Mouse (Mus musculus) 416B (cell line): ENCODE measurements at regions not wholly inside any gene's neighbourhood (a gene's known extent, or its start where the extent isn't known, plus 50 kb on each side); places are given as distances from the start of the nearest gene placed in this dataset.
A peak's percentile ranks its signal among the peaks of the same experiment; 100 is the strongest.

Experiments
- DNase-seq: peaks from one replicate; pipeline ENCODE4 v3.0.0; 2011; ENCODE audit warnings: low read depth

DNA sequence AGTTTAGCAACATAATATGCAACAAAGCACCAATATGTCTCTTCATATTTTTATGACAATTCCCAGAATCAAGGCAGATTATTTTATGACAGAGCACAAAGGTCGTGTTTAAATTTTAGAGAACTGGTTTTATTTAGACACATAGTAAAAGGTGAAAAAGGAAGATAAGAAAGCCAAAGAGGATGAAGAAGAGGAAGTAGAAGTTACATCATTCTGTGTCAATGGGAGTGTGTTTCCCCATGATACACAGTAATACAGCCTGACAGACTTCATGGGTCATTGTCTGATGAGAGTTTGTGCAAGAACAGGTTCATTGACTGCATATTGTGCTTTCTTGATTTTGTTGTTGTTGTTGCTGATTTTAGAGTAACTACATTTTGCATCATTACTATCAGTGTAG lies 1053.7 kb upstream of the Adgrl3 start:
- DNase-seq: peak; percentile 88

DNA sequence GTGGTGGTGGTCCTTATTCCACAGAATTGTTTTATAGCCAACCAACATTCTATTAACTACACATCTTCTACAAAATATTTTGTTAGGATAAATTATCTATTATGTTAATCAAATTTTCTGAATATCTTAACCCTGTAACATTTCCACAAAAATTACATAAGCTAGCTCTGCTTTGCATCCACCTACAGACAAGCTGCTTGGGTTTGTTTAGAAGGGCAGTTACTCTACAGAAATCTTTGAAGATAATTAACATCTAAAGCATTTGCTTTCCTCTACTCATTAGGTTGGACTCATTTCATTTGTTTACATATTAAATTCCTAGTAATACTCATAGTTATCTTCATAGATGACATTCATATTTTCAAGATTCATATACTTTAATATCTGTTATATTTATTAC lies 1014.5 kb upstream of the Adgrl3 start:
- no peak for DNase-seq

DNA sequence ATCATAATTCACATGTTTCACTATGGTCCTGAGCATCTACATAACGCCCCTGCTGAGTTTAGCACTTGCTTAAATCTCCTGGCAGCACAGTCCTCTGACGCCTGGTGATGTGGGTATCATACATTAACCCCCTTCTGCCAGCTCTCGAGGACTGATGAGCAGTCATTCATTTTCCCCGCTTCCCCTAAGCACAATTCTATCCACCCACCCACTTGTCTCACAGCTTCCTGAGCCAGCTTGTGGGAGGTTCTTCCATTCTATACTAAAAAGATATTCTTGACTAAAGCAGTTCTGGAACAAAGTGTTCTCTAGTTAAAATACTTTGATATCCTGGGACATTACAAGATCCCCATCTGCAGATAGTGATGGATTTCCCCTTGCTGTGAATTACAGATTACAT lies 981.1 kb upstream of the Adgrl3 start:
- no peak for DNase-seq

DNA sequence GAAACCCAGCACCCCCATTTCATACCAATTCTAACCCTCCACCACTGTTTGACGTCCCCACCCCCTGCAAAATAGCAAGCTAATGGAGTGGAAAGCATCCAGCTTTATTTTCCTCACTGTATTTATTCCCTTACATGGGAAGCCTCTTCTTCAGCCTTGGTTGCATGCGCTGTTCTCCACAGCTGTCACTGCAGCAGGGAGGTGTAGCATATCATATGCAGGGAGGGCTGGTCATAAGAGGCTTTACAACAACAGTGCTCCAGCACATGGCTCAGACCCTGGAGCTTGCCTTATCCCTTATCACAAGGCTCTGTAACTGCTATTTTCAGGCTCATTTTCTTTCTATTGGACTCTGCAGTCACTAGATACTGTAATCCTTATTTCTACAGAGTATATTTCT lies 980.5 kb upstream of the Adgrl3 start:
- no peak for DNase-seq
